Mouse (Mus musculus) layer of hippocampus, adult 2 months (tissue): Measurements from ENCODE around the gene Nedd9. TPM values are rescaled to one million over a fixed set of nuclear protein-coding genes. Genes with fewer than 3 reads are reported as not detected.

ENCODE experiments used
- DNase-seq, 2 experiments: peaks; one replicate each; pipeline ENCODE4 v3.0.0; 2022; ENCODE audit warnings: low spot score in 2 of 2
- H3K27ac ChIP-seq: fragments of 200-600 bp; 2 replicates; pipeline ENCODE4 v1.8.1; 2022
- H3K4me3 ChIP-seq: fragments of 200-600 bp; 2 replicates; pipeline ENCODE4 v1.8.1; 2022; ENCODE audit warnings: mild to moderate bottlenecking
- CTCF ChIP-seq: fragments of 200-600 bp; conservative IDR thresholded peaks from 2 replicates; pipeline ENCODE4 v1.8.1; 2022; ENCODE audit warnings: antibody characterized with exemption, mild to moderate bottlenecking, moderate library complexity
- total RNA-seq, 2 experiments: library from RNA; stranded (reverse); gene quantifications; 2 replicates each; pipeline ENCODE4 v1.2.3; 2021

Nedd9 gene
- total RNA-seq, 2 experiments from 2014 or later, result 12.4 to 14.1 TPM

DNA sequence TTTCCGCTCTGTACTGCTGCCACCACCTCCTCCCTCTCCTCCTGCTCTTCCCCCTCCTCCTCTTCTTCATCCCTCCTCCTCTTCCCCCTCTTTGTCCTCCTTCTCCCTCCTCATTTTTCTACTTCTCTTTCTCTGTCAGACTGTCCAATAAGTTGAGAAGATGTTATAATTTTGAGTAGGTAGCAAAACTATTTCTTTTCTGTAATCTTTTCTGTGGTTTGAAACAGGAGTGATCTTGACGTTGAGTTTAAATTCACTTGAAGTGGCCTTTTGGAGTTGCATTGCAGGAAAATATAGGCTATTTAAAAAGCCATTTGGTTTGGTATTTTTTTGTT lies 214 bp upstream of the Nedd9 start:
- H3K4me3 ChIP-seq, result no peak overlapping the region; the same call in 1 of the 2 replicates
- no peak for DNase-seq
- no peak overlapping the region for H3K27ac ChIP-seq
- no peak for TF ChIP-seq CTCF

DNA sequence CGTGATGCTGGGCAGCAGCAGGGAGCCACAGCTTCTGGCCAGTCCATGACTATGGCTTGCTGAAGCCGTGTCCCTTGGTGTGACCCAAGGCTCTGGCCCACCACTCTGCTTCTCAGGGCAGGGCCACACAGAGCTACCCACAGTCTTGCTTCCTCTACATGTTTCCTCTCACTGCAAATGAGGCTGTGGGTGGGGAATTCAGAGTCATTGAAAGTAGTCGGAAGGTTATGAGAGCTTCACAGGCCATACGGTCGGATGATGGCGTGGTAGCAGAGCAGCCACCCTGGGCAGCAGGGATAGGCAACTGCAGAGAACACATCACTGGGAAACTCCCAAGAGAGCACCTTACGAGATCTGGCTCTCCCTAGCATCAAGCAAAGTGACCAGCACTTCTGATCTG lies 3.2 kb downstream of the Nedd9 start:
- Histone ChIP-seq H3K27ac (no peak overlapping the region), H3K4me3 (no peak overlapping the region)
- no peak for DNase-seq
- TF ChIP-seq CTCF, result no peak

GRCm38 (mm10) chr13:41482408-41483011 lies 4.7 kb downstream of the Nedd9 start:
- no peak overlapping the region for H3K4me3 ChIP-seq
- DNase-seq, result no peak
- no peak overlapping the region for H3K27ac ChIP-seq
- TF ChIP-seq CTCF, result no peak

GRCm38 (mm10) chr13:41479737-41480435 lies 7.3 kb downstream of the Nedd9 start:
- TF ChIP-seq CTCF, result peak; percentile 15; the same call in 1 of the 2 replicates
- no peak for DNase-seq
- Histone ChIP-seq H3K27ac (no peak overlapping the region), H3K4me3 (no peak overlapping the region)

- Histone ChIP-seq H3K27ac (no peak overlapping the region), H3K4me3 (no peak overlapping the region)
- DNase-seq, result no peak
- TF ChIP-seq CTCF, result no peak
These were observed 10.9 kb downstream of the Nedd9 start for GRCm38 (mm10) chr13:41476216-41476615.

DNA sequence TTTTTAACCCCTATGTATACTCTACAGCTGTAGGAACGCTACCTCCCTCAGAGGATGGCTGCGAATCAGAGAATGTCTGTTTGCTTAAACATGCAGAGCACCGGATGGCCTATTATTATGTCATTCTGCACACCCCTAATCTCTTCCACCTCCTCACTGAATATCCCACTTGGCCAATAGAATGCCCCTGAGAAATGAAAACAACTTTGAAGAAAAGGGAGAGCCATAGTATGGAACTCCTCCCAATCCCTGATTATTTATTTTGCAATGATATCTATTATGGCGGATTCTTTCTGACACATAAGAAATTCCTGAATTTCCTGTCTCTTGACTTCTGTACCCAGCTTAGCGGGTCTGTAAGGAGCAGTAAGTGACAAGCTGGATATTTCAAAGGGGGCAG lies 12.8 kb downstream of the Nedd9 start:
- no peak for DNase-seq
- no peak for TF ChIP-seq CTCF
- H3K4me3 ChIP-seq, result no peak overlapping the region
- H3K27ac ChIP-seq, result no peak overlapping the region

DNA sequence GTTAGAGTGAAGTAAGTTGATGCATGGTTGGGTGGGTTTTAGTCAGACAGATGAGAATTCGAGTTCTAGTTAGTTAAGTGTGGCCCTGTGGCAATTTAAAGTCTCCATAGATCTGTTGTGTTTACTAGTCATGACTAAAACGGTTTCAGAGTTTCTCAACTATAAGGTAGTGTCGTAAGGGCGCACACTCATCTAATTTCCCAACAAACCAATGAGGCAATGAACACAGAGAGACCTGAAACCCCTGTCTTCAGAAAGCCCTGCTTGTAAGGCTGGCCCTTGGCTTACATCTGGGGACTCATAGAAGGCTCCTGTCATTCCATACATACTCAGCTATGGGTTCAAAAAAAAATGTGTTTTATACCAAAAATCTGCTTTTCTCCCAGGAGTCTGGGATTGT lies 13.7 kb downstream of the Nedd9 start:
- no peak for TF ChIP-seq CTCF
- Histone ChIP-seq H3K4me3 (no peak overlapping the region), H3K27ac (no peak overlapping the region)
- no peak for DNase-seq

DNA sequence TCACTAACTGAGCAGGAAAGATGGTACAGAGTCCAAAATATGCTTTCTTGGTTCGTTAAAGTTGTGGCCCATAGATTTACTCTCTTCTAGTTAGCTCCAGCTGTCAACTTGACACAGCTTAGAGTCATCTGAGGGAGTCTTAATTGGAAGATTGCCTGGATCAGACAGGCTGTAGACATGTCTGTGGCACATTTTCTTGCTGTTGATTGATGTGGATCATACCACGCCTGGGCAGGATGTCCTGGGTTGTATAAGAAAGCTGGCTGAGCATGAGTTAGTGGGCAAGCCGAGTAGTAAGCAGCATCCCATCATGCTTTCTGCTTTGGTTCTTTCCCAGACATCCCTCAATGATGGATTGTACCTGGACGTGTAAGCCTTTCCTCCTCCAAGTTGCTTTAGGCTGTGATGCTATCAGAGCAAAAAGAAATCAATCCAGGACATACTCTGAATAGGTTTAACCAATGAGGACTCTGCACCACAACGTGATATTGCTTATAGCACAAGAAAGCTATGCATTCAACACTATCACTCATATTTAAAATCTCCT lies 14.2 kb downstream of the Nedd9 start:
- Histone ChIP-seq H3K27ac (no peak overlapping the region), H3K4me3 (no peak overlapping the region)
- no peak for DNase-seq
- TF ChIP-seq CTCF, result no peak

DNA sequence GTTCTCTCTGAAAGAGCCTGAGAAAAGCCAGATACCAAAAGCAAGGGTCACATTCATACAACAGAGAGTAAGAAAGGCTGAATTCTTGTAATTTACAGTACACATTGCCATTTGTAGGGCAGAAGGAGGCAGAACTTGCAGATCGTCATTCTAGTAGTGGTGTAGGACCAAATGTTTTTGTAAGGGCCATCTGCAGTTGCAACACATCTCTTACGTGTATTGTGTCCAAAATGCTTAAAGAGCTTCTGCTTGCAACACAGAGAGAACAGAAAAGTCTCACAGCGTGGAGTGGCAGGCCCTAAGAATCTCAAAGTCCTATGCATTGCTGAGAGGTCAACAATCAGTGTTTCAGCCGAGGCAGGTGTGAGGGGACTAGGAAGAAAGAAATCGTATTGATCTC lies 18.9 kb downstream of the Nedd9 start:
- DNase-seq, result no peak
- Histone ChIP-seq H3K27ac (no peak overlapping the region), H3K4me3 (no peak overlapping the region)
- TF ChIP-seq CTCF, result no peak

GRCm38 (mm10) chr13:41467036-41467435 lies 20.1 kb downstream of the Nedd9 start:
- no peak for DNase-seq
- TF ChIP-seq CTCF, result no peak
- Histone ChIP-seq H3K4me3 (no peak overlapping the region), H3K27ac (peak overlapping the region; percentile 73)

- no peak for DNase-seq
- TF ChIP-seq CTCF, result no peak
- peak overlapping the region; percentile 73 for H3K27ac ChIP-seq
These were observed 20.5 kb downstream of the Nedd9 start for GRCm38 (mm10) chr13:41466616-41467015.

GRCm38 (mm10) chr13:41466191-41466590 lies 21.0 kb downstream of the Nedd9 start:
- no peak for DNase-seq
- Histone ChIP-seq H3K27ac (peak overlapping the region; percentile 73), H3K4me3 (no peak overlapping the region)
- no peak for TF ChIP-seq CTCF

More at GRCm38 (mm10) chr13:41466616-41467015, 20.5 kb downstream of the Nedd9 start:
- H3K4me3 ChIP-seq, result no peak overlapping the region

- DNase-seq, result no peak
- Histone ChIP-seq H3K27ac (peak overlapping the region; percentile 54; the same call in 1 of the 2 replicates), H3K4me3 (no peak overlapping the region)
- TF ChIP-seq CTCF, result no peak
These were observed 25.7 kb downstream of the Nedd9 start for GRCm38 (mm10) chr13:41461418-41461817.

DNA sequence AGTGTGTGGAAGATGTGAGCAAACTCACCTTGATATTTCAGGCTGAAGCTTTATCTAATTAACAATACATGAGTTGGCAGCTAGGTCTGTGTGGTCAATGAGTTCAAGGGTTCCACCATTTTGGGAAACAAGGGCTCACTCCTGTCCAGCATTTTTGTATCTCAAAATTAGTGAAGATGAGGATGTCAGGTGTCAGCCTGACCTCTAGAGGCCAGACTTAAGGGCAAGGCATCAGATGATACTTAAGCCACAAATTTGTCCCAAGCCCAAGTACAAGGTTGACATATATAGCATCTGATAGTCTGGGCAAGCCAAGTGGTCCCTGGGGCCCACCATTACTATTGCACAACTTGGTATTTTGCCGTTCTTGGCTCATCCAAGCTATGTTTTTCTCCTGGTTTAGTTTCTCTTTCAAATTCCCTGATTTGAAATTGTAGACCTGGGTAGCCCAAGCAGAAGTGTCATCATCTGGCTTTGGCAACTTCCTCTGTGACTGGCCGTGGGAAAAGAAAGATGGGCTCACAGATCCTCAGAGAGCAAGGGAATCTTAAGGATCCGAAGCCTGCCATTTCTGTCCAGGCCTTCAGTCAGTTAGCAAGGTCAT lies 27.4 kb downstream of the Nedd9 start:
- DNase-seq, result no peak
- TF ChIP-seq CTCF, result peak; percentile 38
- Histone ChIP-seq H3K27ac (no peak overlapping the region), H3K4me3 (no peak overlapping the region)
